Mouse (Mus musculus) CH12F3 (cell line): Measurements from ENCODE around the gene Ifi207.
"Not testable (repeated sequence)": the region's sequence is repeated elsewhere in the genome, so short reads cannot be mapped to it uniquely, and the experiment has no call there.

Experiments
- in situ Hi-C: fragments of 300-500 bp; cut with MboI; formaldehyde crosslinking; loops from 2 replicates; pipeline ENCODE4 v1.14.3; 2020; ENCODE audit warnings: low sequenced_read_pairs

Gene Ifi207

DNA sequence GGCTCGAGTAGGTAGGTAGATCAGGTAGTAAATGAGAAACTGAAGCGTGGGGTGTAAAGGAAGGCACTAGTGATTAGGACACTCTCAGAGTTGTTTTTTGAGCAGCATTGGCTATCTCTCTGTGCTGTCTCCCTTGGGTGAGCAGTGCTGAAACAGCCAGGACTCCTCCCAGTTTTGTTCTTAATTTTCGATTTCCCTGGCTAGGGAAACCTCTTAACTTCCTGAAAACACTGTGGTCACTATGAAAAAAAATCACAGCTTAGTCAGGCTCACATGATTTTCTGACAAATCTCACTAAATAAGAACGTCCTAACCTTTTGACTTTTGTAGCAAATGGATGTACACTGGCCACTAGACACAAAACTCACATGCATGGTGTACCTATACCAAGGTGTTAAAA is at the start of gene Ifi207:
Gene Ifi207 (minus strand): TSS at position 92 of the 400 bp plus-strand sequence.
- in situ Hi-C loops, result no loop called here

DNA sequence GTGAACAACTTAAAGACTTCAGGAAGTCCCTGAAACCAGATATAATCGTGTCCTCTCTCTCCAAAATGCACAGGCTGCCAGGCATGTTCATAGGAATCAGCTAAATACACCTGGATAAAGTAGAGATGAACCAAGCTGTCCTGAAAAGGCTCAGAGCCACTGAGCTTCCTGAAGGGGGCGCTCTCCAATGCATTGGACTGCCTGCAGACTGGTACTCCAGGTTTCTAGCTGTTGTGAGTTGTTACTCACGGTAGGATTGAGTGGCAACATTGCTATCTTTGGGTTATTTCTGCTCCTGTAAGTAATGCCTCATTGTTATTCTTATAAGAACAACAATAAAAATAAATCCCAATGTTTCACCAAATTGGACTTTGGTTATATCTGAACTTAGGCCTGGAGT is 31.9 kb upstream of the Ifi207 start:
- in situ Hi-C loops, result not testable (repeated sequence)

DNA sequence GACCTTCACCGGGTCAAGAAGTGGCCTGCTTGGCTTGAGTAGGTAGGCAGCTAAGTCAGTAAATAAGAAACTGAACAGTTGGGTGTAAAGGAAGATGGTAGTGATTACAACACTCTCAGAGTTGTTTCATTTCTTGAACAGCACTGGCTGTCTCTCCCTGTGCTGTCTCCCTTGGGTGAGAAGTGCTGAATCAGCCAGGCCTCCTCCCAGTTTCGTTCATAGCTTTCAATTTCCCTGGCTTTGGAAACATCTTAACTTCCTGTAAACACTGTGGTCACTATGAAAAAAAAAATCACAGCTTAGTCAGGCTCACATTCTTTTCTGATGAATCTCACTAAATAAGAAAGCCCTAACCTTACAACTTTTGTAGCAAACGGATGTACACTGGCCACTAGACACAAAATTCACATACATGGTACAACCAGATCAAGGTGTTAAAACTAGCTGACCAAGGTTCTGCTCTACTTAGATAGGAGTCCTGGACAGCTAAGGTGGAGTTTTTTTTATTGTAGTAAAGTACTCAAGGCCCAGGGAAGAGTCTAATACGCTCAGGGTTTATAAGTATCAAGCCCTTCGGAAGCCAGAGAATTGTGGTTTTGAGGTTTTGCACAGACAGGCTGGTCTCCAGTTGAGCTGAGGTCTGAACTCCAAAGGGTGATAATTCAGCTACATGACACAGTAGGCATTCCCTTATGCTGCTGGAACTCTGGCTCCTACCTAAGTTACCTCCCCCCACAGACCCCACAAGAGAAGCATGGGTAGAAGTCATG is 25.5 kb upstream of the Ifi207 start, which contains the start of gene Ifi204:
Gene Ifi204 (minus strand): TSS at position 96 of the 770 bp plus-strand sequence.
- in situ Hi-C loops, result not testable (repeated sequence)

DNA sequence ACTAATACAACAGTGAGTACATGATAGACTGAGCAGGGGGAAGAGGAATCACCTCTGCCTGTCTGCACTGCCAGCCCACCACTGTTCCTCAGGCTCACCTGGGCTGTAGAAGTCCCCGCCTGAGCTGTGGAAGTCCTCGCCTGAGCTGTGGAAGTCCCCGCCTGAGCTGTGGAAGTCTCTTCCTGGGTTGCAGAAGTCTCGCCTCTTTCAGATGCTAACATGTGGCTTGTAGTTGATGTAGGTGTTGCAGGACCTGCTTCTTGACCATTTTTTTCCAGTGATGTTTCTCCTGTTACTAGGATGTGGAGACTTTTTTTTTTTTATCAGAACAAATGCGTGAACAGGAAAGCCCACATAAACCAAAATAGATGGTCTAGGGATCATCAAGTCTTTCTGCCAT is 18.5 kb upstream of the Ifi207 start:
- in situ Hi-C loops, result not testable (repeated sequence)

DNA sequence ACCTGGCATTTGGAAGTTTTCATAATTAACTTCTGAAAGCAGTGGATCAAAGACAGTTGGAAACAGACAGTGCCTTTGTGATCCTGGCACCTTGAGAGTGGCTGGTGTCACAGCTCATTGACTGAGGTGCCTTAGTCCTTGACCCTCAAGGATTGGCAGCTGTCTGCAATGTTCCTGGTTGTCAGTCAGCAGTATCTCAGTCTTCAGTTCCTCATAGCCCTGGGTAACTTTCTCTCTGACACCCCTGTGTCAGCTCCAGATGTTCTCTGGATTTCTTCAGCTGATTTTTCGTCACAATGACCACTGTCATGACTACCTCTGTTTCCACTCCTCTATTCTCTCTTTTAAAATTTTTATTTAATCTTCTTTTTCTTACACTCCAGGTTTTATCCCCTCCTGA is 715 bp upstream of the Ifi207 start:
- in situ Hi-C loops, result no loop called here

DNA sequence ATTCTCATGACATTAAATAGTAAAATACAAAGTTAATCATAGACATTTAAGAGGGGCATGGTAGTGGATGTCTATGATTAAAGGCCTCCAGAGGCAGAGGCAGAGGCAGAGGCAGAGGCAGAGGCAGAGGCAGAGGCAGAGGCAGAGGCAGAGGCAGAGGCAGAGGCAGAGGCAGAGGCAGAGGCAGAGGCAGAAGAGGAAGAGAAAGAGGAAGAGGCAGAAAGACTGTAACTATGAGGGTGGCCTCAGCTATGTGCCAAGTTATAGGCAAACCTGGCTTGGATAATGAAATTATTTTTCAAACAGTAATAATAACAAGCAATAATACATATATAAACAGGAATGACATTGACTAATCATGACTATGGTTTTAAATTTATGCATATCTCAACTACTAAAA is 1.0 kb downstream of the Ifi207 start:
- in situ Hi-C loops, result no loop called here

DNA sequence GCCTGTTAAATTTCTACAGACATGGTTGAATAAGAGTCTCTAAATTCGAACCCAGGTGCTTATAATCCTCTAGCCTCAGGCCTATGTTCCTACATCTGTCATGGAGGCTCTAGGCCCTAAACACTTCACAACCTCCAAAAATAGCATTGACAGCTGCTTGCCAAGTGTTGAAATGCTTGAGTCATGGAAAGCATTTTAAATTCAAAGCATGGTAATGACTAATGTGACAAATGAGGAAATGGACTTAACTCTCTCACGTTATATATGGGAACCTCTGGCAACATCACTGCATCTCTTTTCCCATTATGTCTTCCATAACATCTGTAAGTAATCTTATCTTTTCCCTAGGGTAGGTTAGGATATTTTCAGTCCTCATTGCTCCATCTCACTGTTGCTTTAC is 4.6 kb downstream of the Ifi207 start:
- in situ Hi-C loops, result no loop called here

DNA sequence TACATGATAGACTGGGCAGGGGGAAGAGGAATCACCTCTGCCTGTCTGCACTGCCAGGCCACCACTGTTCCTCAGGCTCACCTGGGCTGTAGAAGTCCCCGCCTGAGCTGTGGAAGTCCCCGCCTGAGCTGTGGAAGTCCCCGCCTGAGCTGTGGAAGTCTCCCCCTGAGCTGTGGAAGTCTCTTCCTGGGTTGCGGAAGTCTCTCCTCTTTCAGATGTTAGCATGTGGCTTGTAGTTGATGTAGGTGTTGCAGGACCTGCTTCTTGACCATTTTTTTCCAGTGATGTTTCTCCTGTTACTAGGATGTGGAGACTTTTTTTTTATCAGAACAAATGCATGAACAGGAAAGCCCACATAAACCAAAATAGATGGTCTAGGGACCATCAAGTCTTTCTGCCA is 6.5 kb downstream of the Ifi207 start:
- in situ Hi-C loops, result not testable (repeated sequence)

DNA sequence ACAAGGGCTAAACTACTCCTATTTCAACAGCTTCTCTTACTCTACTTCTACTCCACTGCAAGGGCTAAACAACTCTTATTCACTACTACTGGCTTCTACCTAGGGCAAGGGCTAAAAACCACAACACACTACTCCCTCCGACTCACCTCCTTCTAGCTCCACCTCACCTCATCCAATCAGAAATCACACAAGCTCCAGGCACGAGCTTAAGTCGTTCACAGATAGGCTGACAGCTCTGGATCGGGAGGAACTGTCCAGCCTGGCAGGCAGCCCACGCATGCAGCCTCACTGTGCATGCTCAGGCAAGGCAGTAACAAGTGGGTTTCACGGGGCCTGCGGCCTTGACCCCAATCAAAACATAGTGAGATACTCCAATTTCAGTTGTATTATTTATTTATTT is 8.3 kb downstream of the Ifi207 start:
- in situ Hi-C loops, result no loop called here

DNA sequence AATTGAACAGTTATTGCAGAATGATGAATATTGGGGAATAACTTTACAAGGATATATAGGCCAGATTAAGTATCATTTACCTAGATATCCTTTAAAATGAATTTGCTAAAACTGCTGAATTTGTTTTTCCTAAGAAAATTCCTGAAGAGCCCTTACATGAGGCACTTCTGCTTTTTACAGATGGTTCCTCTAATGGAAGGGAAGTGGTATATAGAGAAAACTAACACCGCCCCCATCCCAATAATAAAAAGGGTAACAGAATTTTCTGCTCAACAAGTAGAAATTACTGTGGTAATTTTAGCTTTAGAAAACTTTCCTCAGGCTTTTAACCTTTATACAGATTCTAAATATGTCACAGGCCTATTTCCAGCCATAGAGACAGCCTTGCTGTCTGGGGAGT is 47.3 kb downstream of the Ifi207 start:
- in situ Hi-C loops, result no loop called here

DNA sequence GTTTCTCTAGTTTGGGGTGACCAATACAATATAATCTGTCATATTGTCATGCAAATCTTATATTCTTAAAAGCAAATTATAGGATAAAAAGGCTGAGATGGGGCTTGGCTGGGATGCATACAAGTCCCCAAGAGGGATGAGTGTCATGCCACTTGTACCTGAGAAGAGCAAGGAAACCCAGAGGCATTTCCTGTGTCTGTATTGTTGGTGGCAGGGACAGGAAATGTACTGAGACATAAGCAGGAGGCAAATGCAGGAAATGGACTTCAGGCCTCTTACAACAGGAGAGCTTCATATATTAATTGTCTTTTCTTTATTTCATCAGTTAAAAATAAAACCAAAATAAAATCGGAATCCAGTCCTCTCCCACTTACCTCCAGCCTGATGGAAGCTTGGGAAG is 62.9 kb downstream of the Ifi207 start:
- in situ Hi-C loops, result not testable (repeated sequence)

DNA sequence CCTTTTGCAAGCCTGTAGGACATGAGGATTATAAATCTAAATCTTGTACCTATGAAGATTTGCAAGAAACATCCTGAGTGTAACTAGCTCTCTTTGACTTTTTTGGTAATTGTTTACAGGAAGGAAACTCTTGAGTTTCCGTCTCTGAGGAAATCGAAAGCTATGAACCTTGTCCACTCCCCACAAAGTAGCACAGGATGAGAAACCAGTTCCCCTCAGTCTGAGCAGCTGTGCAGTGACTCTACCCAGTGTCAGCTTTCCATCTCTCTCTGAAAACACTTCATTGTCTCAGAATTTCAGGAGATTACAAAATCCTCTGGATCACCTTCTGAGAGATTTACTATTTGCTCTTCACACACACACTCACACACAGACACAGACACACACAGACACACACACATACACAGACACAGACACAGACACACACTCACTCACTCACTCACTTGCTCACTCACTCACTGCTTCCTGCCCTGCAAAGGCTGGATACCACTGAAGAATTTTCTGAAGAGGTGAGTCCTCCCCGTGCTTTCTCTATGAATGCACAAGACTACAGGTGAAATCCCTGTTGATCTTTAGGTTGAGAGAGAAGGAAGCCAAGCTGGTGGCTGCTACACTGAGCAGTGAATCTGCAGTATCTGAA is 68.0 kb downstream of the Ifi207 start, which contains the start of gene Ifi208:
Gene Ifi208 (plus strand): TSS at position 218 of the 640 bp plus-strand sequence.
- in situ Hi-C loops, result not testable (repeated sequence)
